Mouse (Mus musculus) retina, postnatal 7 days (tissue): Measurements from ENCODE around the gene Tmc5.

Experiments used
- DNase-seq: peaks from one replicate; pipeline ENCODE4 v3.0.0-alpha.2; 2012; ENCODE audit warnings: low read depth, low spot score

Gene Tmc5

GRCm38 (mm10) chr7:118691287-118691686 lies 94.2 kb downstream of the Tmc5 start:
- no peak for DNase-seq

DNA sequence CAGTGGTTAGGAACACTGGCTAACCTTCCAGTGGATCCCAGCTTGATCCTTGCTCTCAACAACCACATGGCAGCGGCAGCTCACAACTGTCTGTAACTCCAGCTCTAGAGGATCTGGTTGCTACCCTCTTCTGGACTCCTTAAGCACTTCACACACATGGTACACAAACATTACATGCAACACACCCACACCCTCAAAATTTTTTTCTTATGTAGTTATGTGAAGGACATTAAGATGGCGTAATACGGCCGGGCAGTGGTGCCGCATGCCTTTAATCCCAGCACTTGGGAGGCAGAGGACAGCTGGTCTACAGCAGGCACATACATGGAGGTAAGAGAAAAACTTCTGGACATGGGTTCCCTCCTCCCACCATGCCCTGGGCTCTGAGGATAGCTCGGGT lies 99.0 kb downstream of the Tmc5 start:
- no peak for DNase-seq

DNA sequence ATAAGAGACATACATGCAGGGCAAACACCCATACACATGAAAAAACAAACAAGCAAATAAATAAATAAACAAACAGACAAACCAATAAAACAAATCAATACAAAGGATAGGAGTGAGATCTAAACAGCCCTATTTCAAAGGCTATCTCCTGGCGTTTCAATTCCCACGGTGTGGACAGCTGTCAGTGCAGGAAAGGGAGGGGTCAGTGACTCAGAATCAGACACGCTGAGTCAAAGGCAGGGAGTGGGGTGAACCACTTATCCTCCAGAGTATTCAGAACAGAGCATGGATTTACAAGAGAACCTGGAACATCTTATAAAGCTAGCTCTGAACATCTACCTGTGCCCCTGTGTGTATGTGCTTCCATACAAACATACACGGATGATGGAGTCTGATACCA lies 100.1 kb downstream of the Tmc5 start:
- no peak for DNase-seq

DNA sequence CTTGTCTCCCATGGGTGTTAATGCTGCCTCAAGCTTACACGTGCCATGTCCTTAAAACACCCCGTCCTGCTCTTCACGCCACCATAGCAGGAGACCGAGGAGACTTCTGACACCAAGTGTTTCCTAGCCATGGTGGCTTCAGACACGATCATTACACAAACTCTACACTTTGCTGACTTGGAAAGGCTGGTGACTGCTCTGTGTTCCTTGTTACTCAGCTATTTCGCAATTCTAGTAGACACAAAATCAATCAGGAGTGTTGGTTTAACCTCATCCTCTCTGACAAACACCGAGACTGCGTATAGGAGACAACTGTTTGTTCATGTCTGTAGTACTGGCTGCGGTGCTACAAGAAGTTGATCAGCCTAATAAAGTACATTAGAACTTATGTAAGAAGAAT lies 101.8 kb downstream of the Tmc5 start:
- no peak for DNase-seq

DNA sequence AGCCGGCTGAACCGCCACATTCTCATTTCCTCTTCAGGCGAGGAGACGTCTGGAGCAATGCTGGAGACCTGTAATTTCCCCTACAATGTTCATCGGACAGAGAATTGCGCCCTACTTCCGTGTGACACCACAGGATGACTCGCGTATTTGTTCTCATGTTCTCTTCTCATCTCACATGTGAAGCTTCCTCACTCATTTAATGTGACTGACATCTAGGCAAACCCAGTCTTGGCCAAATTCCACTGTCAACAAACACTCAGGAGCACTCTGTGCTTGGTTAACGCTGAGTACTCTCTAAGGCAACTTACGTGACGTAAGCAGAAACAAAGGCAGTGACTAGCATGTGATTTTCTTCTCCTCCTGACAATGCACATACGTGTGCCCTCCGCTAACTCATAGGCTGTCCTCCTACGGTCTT lies 106.1 kb downstream of the Tmc5 start:
- no peak for DNase-seq

DNA sequence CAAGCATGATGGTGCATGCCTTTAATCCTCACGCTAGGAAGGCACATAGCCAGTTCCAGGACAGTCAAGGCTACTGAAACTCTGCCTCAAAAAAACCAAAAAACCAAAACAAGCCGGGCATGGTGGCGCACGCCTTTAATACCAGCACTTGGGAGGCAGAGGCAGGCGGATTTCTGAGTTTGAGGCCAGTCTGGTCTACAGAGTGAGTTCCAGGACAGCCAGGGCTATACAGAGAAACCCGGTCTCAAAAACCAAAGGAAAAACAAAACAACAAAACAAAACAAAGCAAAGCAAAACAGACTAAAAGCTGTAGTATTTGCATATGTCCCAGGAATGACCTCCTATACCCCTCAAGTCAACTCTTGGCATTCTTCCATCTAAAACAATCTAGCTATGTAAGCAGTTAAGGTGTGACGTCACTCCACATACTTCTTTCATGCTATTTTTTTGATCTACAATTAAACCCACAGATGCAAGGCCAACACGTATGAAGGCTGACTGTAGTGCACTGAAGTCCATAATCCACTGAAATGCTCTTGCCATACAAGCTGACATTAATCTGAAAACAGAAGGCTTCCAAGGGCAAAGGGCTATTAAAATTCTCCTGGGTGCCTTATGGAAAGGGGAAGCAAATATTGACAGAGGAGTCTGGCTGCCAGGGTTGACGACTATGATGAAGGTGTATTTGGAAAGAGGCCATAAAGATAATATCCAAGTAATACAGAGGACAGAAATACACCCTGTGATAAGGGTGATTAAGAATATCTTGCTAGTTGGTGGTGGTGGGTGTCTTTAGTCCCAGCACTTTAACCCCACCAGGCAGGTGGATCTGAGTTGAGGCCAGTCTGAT lies 107.1 kb downstream of the Tmc5 start:
- DNase-seq = no peak

DNA sequence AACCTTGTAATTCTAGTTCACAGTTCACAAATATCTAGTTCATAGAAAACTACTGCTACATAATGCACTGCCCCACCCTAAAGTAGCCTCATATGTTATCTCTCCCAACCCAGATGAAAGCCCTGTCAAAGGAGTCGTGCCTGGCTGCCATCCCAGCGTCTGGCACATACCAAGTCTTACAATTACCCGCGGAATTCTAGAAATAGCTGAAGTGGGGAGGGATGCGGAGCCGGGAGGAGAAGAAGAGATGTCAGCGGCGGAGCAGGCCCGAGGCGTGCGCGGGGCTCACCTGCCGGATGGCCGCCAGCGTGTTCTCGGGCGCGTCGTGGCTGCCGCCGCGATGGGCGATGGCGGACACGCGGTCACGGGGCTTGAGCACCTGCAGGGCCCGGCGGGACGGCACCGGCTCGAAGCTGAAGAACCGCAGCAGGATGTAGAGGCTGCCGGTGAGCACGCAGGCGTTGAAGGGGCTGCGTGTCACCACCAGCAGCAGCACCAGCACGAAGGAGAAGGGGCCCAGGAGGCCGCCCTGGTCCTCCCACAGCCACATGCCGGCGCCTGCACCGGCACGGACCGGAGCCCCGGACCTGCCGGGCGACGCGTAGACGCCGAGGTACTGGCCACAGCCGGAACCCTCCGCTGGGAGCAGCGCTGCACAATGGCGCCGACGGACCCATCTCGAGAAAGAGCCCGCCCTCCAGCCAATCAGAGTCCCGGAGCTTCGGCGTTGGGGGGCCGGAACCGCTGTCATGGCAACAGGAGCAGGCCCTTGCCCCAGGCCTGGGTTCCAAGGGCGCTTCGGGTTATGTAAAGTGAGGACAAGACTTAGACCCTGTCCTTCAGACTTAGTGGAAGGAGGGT lies 108.2 kb downstream of the Tmc5 start, which contains the start of gene Gde1:
Gde1 (minus strand) TSS at position 678 of the 861 bp plus-strand sequence.
- DNase-seq = peak; percentile 78

GRCm38 (mm10) chr7:118706051-118706450 lies 109.0 kb downstream of the Tmc5 start:
- no peak for DNase-seq

GRCm38 (mm10) chr7:118706488-118706887 lies 109.4 kb downstream of the Tmc5 start:
- no peak for DNase-seq

GRCm38 (mm10) chr7:118707216-118707615 lies 110.1 kb downstream of the Tmc5 start:
- DNase-seq = no peak

DNA sequence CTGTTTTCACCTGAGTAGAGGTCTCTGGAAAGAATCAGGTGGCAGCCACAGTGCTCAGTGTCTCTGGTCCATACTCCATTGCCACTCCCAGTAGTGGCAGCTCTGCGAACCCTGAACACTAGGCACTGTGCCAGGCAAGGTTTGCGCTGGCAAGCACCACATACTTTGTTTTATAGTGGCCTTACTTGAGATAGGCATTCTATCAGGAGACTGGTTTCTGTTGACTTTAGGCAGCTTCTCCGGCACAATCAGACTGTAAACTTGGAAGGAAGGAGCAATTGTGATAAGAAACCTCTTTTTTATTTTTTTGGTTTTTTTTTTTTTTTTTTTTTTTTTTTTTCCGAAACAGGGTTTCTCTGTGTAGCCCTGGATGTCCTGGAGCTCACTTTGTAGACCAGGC lies 110.9 kb downstream of the Tmc5 start:
- DNase-seq = no peak

DNA sequence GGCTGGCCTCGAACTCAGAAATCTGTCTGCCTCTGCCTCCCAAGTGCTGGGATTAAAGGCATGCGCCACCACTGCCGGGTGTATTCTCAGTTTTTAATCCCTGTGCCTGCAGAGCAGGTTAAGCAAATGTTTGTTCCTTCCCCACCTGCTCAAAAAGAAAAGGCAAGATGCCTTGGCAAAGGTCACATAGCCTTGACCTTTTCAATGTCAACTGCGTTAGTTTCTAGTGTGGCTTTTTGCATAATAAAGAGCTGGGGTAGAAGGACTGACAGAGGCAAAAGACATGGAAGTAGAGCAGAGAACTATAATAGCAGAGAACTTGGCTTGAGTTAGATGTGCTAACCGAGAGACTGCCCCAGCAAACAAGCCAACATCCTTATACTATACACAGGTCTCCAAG lies 113.7 kb downstream of the Tmc5 start:
- no peak for DNase-seq

- peak; percentile 94 for DNase-seq
Measured at GRCm38 (mm10) chr7:118712228-118713173, 115.4 kb downstream of the Tmc5 start, which contains the start of gene Ccp110. Ccp110 (plus strand) TSS chr7:118712552.

DNA sequence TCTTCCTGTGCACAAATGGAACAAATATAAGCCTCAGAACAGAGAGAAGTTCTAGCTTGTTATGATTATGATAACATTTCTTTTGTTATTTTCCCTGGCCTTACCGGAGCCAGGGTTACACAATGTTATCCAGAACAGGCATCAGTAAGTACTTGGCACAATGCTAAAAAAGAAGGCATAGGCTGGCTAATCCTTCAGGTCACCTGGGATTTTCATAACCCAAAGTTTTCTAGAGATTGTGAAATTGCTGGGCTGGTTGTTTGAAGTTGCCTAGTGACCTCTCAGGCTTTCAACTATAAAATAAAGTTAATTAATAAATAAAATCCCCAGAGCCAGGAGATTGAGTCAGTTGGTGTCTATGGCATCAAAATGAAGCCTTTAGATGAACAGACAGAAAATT lies 117.8 kb downstream of the Tmc5 start:
- DNase-seq = no peak

- DNase-seq = no peak
Measured at GRCm38 (mm10) chr7:118718066-118718465, 121.0 kb downstream of the Tmc5 start.

- DNase-seq = no peak
Measured at GRCm38 (mm10) chr7:118723927-118724326, 126.8 kb downstream of the Tmc5 start.
